Mouse (Mus musculus) granulocyte monocyte progenitor cell, adult 5-6 weeks (primary cell): ENCODE measurements around the gene Gm3952. TPM values are rescaled to one million over a fixed set of nuclear protein-coding genes. Genes with fewer than 3 reads are reported as not detected.

Experiments
- ATAC-seq: replicated peaks from 2 replicates; pipeline ENCODE4 v1.8.0; 2016; ENCODE audit warnings: mild to moderate bottlenecking, moderate TSS enrichment, inconsistent platforms; ENCODE audit not compliant: poor library complexity, severe bottlenecking
- total RNA-seq, 2 experiments: library from RNA; stranded (forward) in 1 of 2; stranded (reverse) in 1 of 2; fragments of 200-712, 200-1000 nt in 1 of 2; fragments of >200 nt in 1 of 2; fragmentation: Nextera tagmentation in 1 of 2; gene quantifications; 2 replicates each; pipeline ENCODE4 v1.2.3; 2014 to 2017

The Gm3952 gene
- total RNA-seq (2014; fragmentation: Nextera tagmentation), result not detected in 2 replicates
- total RNA-seq (2017), result not detected in 2 replicates

DNA sequence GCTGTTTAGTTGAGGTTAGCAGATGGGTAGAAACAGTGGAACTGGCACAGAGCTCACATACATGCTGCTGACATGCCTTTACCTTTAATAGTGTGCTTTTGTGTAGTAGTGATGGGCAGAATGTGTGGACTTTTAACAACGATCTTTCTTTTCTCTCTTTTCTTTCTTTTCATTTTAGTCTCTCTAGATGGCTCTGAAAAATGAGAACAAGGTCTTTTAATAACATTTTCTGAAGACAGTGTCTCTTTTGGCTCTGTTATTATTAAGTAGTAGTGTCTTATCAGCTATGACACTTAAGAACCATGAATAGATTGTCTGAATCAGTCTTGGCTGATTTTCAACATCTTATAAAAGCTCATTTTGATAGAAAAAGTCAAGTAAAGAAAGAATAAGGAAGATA lies at the start of gene Gm3952:
Gm3952 (minus strand) TSS at position 101 of the 400 bp plus-strand sequence.
- ATAC-seq, result no peak

- no peak for ATAC-seq
Observed at GRCm38 (mm10) chr8:128843749-128844148, 45.3 kb upstream of the Gm3952 start.

DNA sequence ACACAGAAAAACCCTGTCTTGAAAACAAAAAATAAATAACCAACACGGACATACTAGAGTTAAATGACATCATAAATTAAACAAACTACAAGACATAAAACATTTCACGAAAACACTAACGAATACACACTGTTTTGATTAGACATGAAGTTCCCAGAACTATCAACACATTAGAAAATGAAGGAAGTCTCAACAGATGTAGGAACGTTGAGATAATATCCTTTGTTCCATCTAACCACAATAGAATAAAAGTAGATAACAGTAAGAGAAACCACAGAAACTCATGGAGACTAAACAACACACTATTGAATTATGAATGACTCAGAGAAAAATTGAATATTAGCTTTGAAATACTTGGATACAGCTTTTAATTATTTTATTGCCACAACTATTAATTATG lies 14.0 kb upstream of the Gm3952 start:
- no peak for ATAC-seq

GRCm38 (mm10) chr8:128735692-128736091 lies 62.8 kb downstream of the Gm3952 start:
- ATAC-seq, result no peak

DNA sequence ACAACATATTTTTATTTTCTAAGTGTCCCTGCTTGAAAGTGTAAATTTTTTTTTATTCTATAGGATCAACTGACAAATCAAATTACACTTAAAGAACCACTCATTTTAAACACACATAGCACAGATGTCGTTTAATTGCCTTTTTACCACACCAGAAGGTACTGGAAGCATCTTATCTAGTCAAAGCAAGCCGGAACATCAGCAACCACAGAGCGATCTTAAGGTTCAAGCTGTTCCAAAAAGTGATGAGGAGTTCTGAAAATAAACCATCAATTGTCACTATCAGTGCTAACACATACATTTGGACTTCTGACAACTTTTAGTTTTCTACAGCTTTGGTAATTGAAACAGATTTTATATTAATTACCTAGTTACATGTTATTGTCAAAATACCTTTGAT lies 64.4 kb downstream of the Gm3952 start:
- ATAC-seq, result no peak

GRCm38 (mm10) chr8:128732254-128732653 lies 66.2 kb downstream of the Gm3952 start:
- no peak for ATAC-seq

GRCm38 (mm10) chr8:128727213-128727612 lies 71.3 kb downstream of the Gm3952 start:
- no peak for ATAC-seq

GRCm38 (mm10) chr8:128724819-128725218 lies 73.7 kb downstream of the Gm3952 start:
- ATAC-seq, result peak; percentile 90

DNA sequence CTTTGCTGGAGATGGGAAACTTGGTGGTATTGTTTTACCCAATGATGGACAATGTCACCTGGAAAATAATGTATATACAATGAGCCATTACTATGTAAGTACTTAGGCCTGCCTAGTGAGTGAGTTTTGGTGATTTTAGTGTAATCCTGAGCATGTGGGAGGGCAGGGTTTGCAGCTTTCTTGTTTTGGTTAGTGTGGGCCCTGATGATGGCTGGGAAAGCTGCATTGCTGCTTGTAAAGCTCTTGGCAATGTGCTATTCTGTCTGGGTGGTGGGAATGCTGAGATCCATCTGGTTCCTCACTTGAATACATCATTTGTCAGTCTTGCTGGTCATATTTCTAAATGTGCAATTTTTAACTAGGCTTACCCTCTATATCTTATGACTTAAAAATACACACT lies 82.3 kb downstream of the Gm3952 start:
- ATAC-seq, result no peak

GRCm38 (mm10) chr8:128709261-128709660 lies 89.2 kb downstream of the Gm3952 start:
- peak; percentile 98 for ATAC-seq

- ATAC-seq, result no peak
Observed at GRCm38 (mm10) chr8:128704836-128705235, 93.7 kb downstream of the Gm3952 start.

DNA sequence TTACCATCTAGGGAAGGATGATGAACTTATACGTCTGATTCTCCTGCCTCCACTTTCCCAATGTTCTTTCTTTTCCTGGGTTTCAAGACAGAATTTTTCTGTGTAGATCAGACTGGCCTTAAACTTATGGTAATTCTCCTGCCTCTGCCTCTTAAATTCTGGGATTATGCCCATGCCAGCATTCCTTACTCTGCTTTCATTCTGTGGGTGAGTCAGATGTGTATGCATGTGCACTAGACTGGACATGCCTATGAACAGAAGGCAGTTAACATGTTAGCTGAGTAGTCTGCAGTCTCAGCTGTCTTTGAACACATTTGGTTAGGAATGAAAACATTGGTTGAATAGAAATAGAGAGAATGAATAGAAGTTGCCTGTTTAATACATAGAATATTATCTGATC lies 94.1 kb downstream of the Gm3952 start:
- ATAC-seq, result no peak

- ATAC-seq, result no peak
Observed at GRCm38 (mm10) chr8:128697945-128698344, 100.5 kb downstream of the Gm3952 start.

GRCm38 (mm10) chr8:128696701-128697397 lies 101.6 kb downstream of the Gm3952 start:
- no peak for ATAC-seq

Other genes starting within 250 kb of the Gm3952 start
- gene Itgb1, start 113.0 kb downstream of the Gm3952 start, total RNA-seq (2014; fragmentation: Nextera tagmentation), result 56.3 and 74.5 TPM in 2 replicates
- 164 and 176 TPM in 2 replicates for gene Itgb1, start 113.0 kb downstream of the Gm3952 start, total RNA-seq (2017)